Mouse (Mus musculus): ENCODE results near the gene Tlr9.

Tlr9 gene

GRCm38 (mm10) chr9:106268421-106268820 lies 46.0 kb downstream of the Tlr9 start:
- no peak for DNase-seq (ENCODE audit: low spot score)

GRCm38 (mm10) chr9:106269076-106269788 lies 46.8 kb downstream of the Tlr9 start:
- DNase-seq (ENCODE audit: low spot score), result no peak

- no peak for DNase-seq (ENCODE audit: low spot score)
These were observed 47.5 kb downstream of the Tlr9 start for GRCm38 (mm10) chr9:106269879-106270278.

- DNase-seq (ENCODE audit: low spot score), result no peak
These were observed 48.3 kb downstream of the Tlr9 start for GRCm38 (mm10) chr9:106270656-106271055.

- DNase-seq (ENCODE audit: low spot score), result no peak
These were observed 49.9 kb downstream of the Tlr9 start for GRCm38 (mm10) chr9:106272288-106272687.

- DNase-seq (ENCODE audit: low spot score), result no peak
These were observed 50.9 kb downstream of the Tlr9 start for GRCm38 (mm10) chr9:106273276-106273675.

- no peak for DNase-seq (ENCODE audit: low spot score)
These were observed 51.4 kb downstream of the Tlr9 start for GRCm38 (mm10) chr9:106273791-106274190.

- no peak for DNase-seq (ENCODE audit: low spot score)
These were observed 52.3 kb downstream of the Tlr9 start for GRCm38 (mm10) chr9:106274652-106275180.

- no peak for DNase-seq (ENCODE audit: low spot score)
These were observed 53.4 kb downstream of the Tlr9 start for GRCm38 (mm10) chr9:106275806-106276205.

Measured in testis, postnatal 10 days (tissue).